Mouse (Mus musculus) thymus, adult 2 months (tissue): ENCODE results near the gene Numa1.

Experiments
- CTCF ChIP-seq: fragments of 200-500 bp; IDR thresholded peaks from 2 replicates; pipeline ENCODE4 v1.5.1; 2012; ENCODE audit warnings: mild to moderate bottlenecking, control low read depth, low read length, moderate library complexity, borderline replicate concordance; ENCODE audit not compliant: control insufficient read depth, poor library complexity, insufficient read depth; ENCODE audit errors: extremely low read depth
- POLR2A ChIP-seq: fragments of 200-500 bp; IDR thresholded peaks from 2 replicates; pipeline ENCODE4 v1.6.1; 2012; ENCODE audit warnings: mild to moderate bottlenecking, low read length, control low read depth, moderate library complexity; ENCODE audit not compliant: control insufficient read depth, poor library complexity, insufficient read depth; ENCODE audit errors: extremely low read depth

GRCm38 (mm10) chr7:101884160-101884559 lies 49.8 kb upstream of the Numa1 start:
- TF ChIP-seq POLR2A (no peak), CTCF (no peak)
